Mouse (Mus musculus) myocyte (in vitro differentiated cells): ENCODE data around the gene Pex11a.

ENCODE experiments used
- CEBPB ChIP-seq: IDR thresholded peaks from 2 replicates; pipeline ENCODE4 v1.6.1; 2011; ENCODE audit warnings: mild to moderate bottlenecking, moderate library complexity; ENCODE audit not compliant: poor library complexity, insufficient read depth, severe bottlenecking
- E2F4 ChIP-seq: IDR thresholded peaks from one replicate; pipeline ENCODE4 v1.6.1; 2011; ENCODE audit warnings: mild to moderate bottlenecking, control low read depth, moderate library complexity; ENCODE audit not compliant: insufficient read depth
- MAX ChIP-seq: IDR thresholded peaks from one replicate; pipeline ENCODE4 v1.6.1; 2011; ENCODE audit warnings: low read depth, mild to moderate bottlenecking, control low read depth
- MYOD1 ChIP-seq, 3 experiments: IDR thresholded peaks; one replicate each; pipeline ENCODE4 v1.6.1; 2011; ENCODE audit warnings: control low read depth in 2 of 3, low read depth in 2 of 3, mild to moderate bottlenecking in 2 of 3, moderate library complexity in 1 of 3; ENCODE audit not compliant: insufficient read length in 2 of 3, control insufficient read depth in 1 of 3
- MYOG ChIP-seq, 3 experiments: IDR thresholded peaks; one replicate each; pipeline ENCODE4 v1.6.1; 2011; ENCODE audit warnings: control low read depth in 2 of 3, low read depth in 2 of 3, mild to moderate bottlenecking in 2 of 3; ENCODE audit not compliant: insufficient read length in 2 of 3, control insufficient read depth in 1 of 3, insufficient read depth in 1 of 3
- POLR2A ChIP-seq: IDR thresholded peaks from one replicate; pipeline ENCODE4 v1.6.1; 2011; ENCODE audit warnings: low read depth, mild to moderate bottlenecking, control low read depth, moderate library complexity; ENCODE audit not compliant: insufficient read length
- REST ChIP-seq: IDR thresholded peaks from one replicate; pipeline ENCODE4 v1.6.1; 2011; ENCODE audit warnings: mild to moderate bottlenecking, control low read depth, moderate library complexity; ENCODE audit not compliant: insufficient read depth, insufficient read length
- TCF12 ChIP-seq: IDR thresholded peaks from one replicate; pipeline ENCODE4 v1.6.1; 2011; ENCODE audit warnings: mild to moderate bottlenecking, control low read depth; ENCODE audit not compliant: poor library complexity, insufficient read depth, severe bottlenecking
- USF1 ChIP-seq: IDR thresholded peaks from one replicate; pipeline ENCODE4 v1.6.1; 2011; ENCODE audit warnings: low read depth, mild to moderate bottlenecking, control low read depth, moderate library complexity

DNA sequence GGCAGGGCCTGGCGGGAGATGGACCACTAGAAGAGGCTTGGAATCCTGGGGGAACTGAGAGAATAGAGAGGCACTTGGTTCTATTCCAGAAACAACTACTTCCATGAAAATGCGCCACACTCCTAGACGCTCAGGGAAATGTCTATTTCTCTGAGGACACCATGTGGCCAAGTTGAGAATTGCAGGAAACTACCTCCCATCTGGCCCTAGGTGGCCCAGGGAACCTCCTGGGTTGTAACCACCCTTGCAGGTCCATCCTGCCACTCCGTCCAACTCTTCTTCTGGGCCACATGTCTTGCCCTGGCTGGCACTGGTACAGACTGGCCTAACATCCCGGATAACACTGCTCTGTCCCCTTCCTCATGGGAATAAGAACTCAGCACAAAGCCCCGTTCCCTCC lies 43.4 kb upstream of the Pex11a start:
- TF ChIP-seq POLR2A (no peak), E2F4 (no peak), TCF12 (no peak), MAX (no peak), USF1 (no peak), MYOG (IDR thresholded peaks at IDR 0.05; ENCODE audit: control insufficient read depth in 1 of 3, insufficient read depth in 1 of 3, insufficient read length in 2 of 3, low read depth in 2 of 3) (no peak), MYOD1 (IDR thresholded peaks at IDR 0.05; ENCODE audit: control insufficient read depth in 1 of 3, insufficient read length in 2 of 3, low read depth in 2 of 3) (no peak), CEBPB (no peak), REST (no peak)
